Mouse (Mus musculus) brain, embryonic 14.5 days (tissue): ENCODE results near the gene Copg2.

Source experiments
- CTCF ChIP-seq: fragments of 200-500 bp; IDR thresholded peaks from 2 replicates; pipeline ENCODE4 v1.5.1; 2012; ENCODE audit warnings: inconsistent platforms, mild to moderate bottlenecking, moderate library complexity, borderline replicate concordance; ENCODE audit not compliant: insufficient read depth, insufficient read length; ENCODE audit errors: extremely low read depth
- POLR2A ChIP-seq: fragments of 200-500 bp; IDR thresholded peaks from 2 replicates; pipeline ENCODE4 v1.6.1; 2012; ENCODE audit warnings: mild to moderate bottlenecking, inconsistent platforms, borderline replicate concordance; ENCODE audit not compliant: poor library complexity, insufficient read depth, insufficient read length, severe bottlenecking; ENCODE audit errors: extremely low read depth

DNA sequence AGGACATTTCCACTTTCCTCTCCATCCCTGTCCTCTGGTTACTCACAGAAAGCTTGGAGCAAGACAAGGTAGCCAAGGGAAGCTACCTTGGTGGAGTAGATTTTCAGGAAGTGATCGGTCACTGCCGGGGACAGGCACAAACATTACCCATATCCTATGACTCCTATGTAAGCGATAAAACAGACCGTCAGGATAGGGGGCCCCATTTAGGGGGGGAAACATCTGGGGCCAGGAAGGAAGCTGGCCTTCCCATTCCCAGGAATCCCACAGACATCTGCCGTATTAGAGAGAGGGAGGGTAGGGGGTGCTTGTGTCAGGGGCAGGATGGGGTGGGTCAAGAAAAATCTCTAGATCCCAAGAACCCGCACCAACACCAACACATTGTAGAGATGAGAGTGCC, 196.4 kb downstream of the Copg2 start:
- TF ChIP-seq CTCF (no peak), POLR2A (no peak)
